Mouse (Mus musculus) liver, embryonic 11.5 days (tissue): ENCODE results near the gene Zfp324. TPM values are rescaled to one million over a fixed set of nuclear protein-coding genes. Genes with fewer than 3 reads are reported as not detected.
A peak's percentile ranks its signal among the peaks of the same experiment; 100 is the strongest.

Experiments used
- ATAC-seq: fragments of 200-750 bp; cut with Nextera tagmentation; replicated peaks from 2 replicates; pipeline ENCODE4 v1.8.0; 2017; ENCODE audit warnings: moderate number of reproducible peaks, mild to moderate bottlenecking, moderate TSS enrichment, moderate library complexity; ENCODE audit not compliant: low FRiP score
- DNase-seq: peaks from one replicate; pipeline ENCODE4 v3.0.0-alpha.2; 2017; ENCODE audit warnings: low spot score
- H3K27ac ChIP-seq: fragments of 300-500 bp; sonication (generic); 2 replicates; pipeline ENCODE4 v1.5.1; 2014; ENCODE audit warnings: mild to moderate bottlenecking, low read depth, low read length, control low read depth
- H3K27me3 ChIP-seq: fragments of 300-500 bp; sonication (generic); replicated peaks from 2 replicates; pipeline ENCODE4 v1.6.1; 2014; ENCODE audit warnings: low read length, mixed read lengths; ENCODE audit not compliant: control insufficient read depth, insufficient read depth
- H3K36me3 ChIP-seq: fragments of 300-500 bp; sonication (generic); 2 replicates; pipeline ENCODE4 v1.6.1; 2014; ENCODE audit warnings: mild to moderate bottlenecking, low read length, moderate library complexity, mixed read lengths; ENCODE audit not compliant: control insufficient read depth, insufficient read depth
- H3K4me1 ChIP-seq: fragments of 300-500 bp; sonication (generic); replicated peaks from 2 replicates; pipeline ENCODE4 v1.6.1; 2014; ENCODE audit warnings: low read length, mixed read lengths; ENCODE audit not compliant: control insufficient read depth, insufficient read depth
- H3K4me2 ChIP-seq: fragments of 300-500 bp; sonication (generic); 2 replicates; pipeline ENCODE4 v1.6.1; 2014; ENCODE audit warnings: mild to moderate bottlenecking, control low read depth, moderate library complexity
- H3K4me3 ChIP-seq: fragments of 300-500 bp; sonication (generic); 2 replicates; pipeline ENCODE4 v1.5.1; 2014; ENCODE audit warnings: low read depth, low read length, control low read depth
- H3K9ac ChIP-seq: fragments of 300-500 bp; sonication (generic); 2 replicates; pipeline ENCODE4 v1.6.1; 2014; ENCODE audit warnings: low read depth, low read length, control low read depth
- H3K9me3 ChIP-seq: fragments of 300-500 bp; sonication (generic); 2 replicates; pipeline ENCODE4 v1.6.1; 2016; ENCODE audit warnings: low read length, inconsistent platforms, mixed read lengths; ENCODE audit not compliant: control insufficient read depth
- WGBS: fragments of 180-500 bp; shearing (Covaris S2); extraction: QIAGEN DNeasy Blood & Tissue Kit; methylation state at CpG from one replicate; pipeline ENCODE4 v1.1.7; 2014; 5-methylcytosine and 5-hydroxymethylcytosine counted together
- polyA plus RNA-seq: library from polyadenylated mRNA; unstranded; fragments of >200 nt; fragmentation: Nextera tagmentation; extraction: Ambion mirVana; gene quantifications from 2 replicates; pipeline ENCODE4 v1.2.1, GENCODE M21; 2014

Gene Zfp324
- polyA plus RNA-seq, 1 experiment from 2014 or later, result 6.6 TPM

GRCm38 (mm10) chr7:12957511-12957910 is 8.1 kb upstream of the Zfp324 start:
- ATAC-seq (no peak), DNase-seq (no peak)
- 68% methylated on average over 5 of the region's 5 CpGs for WGBS
- Histone ChIP-seq H3K9ac (no peak overlapping the region), H3K4me1 (peaks cover 3% of the 10 kb centered on the region; the same call in 1 of the 2 replicates), H3K27me3 (no peaks in the 10 kb centered on the region), H3K4me2 (no peak overlapping the region), H3K9me3 (no peaks in the 10 kb centered on the region), H3K4me3 (no peak overlapping the region), H3K27ac (no peak overlapping the region), H3K36me3 (no peaks in the 10 kb centered on the region)

GRCm38 (mm10) chr7:12958948-12959347 is 6.7 kb upstream of the Zfp324 start:
- H3K4me1 ChIP-seq, result peaks cover 3% of the 10 kb centered on the region; the same call in 1 of the 2 replicates
- no peak overlapping the region for H3K4me2 ChIP-seq
- H3K4me3 ChIP-seq, result no peak overlapping the region
- DNase-seq (no peak), ATAC-seq (no peak)
- no peaks in the 10 kb centered on the region for H3K27me3 ChIP-seq
- no peak overlapping the region; the same call in 1 of the 2 replicates for H3K9ac ChIP-seq
- H3K36me3 ChIP-seq, result no peaks in the 10 kb centered on the region
- H3K27ac ChIP-seq, result no peak overlapping the region
- WGBS, result 74% methylated on average over 4 of the region's 4 CpGs
- H3K9me3 ChIP-seq, result no peaks in the 10 kb centered on the region

- Histone ChIP-seq H3K9ac (no peak overlapping the region), H3K36me3 (no peaks in the 10 kb centered on the region), H3K4me3 (no peak overlapping the region), H3K4me2 (no peak overlapping the region), H3K9me3 (no peaks in the 10 kb centered on the region), H3K27ac (no peak overlapping the region), H3K4me1 (peaks cover 4% of the 10 kb centered on the region), H3K27me3 (no peaks in the 10 kb centered on the region)
- ATAC-seq (no peak), DNase-seq (no peak)
- 34% methylated on average over 4 of the region's 4 CpGs for WGBS
These were observed 5.9 kb upstream of the Zfp324 start for GRCm38 (mm10) chr7:12959718-12960117.

DNA sequence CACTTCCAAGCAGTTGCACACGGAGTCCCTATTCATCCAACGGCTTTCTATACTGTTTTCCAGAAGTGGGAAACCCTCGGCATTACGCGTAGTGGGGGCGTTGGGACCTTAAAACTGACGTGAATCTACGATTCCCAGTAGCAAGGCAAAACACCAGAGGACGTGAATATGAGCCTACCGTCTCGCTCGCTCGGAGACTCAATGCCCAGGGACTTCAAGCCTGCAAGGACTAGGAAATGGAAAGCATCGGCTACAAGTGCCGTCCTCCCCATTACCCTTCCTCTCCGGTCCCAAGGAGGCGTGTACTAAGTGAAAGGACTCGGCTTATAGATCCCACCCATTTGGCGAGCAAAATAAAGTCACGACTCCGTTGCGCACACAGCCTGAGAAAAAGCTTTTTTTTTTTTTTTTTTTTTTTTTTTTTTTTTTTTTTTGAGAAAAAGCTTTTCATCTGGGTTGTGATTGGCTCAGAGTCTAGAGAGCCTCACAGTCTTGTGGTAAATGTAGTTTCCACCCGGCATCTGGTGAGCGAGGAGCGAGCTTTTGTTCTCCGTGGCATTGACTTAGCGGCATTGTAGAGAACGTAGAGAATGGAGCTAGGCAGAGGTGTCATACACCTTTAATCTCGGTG is 4.0 kb upstream of the Zfp324 start:
- H3K4me3 ChIP-seq, result peak overlapping the region; percentile 62
- 3% methylated on average over 29 of the region's 29 CpGs for WGBS
- peak; percentile 35 for ATAC-seq
- no peaks in the 10 kb centered on the region for H3K9me3 ChIP-seq
- peak overlapping the region; percentile 72 for H3K9ac ChIP-seq
- H3K36me3 ChIP-seq, result no peaks in the 10 kb centered on the region
- H3K27ac ChIP-seq, result peak overlapping the region; percentile 56
- peak; percentile 68 for DNase-seq
- H3K4me1 ChIP-seq, result peaks cover 11% of the 10 kb centered on the region
- no peaks in the 10 kb centered on the region for H3K27me3 ChIP-seq
- peak overlapping the region; percentile 76 for H3K4me2 ChIP-seq

DNA sequence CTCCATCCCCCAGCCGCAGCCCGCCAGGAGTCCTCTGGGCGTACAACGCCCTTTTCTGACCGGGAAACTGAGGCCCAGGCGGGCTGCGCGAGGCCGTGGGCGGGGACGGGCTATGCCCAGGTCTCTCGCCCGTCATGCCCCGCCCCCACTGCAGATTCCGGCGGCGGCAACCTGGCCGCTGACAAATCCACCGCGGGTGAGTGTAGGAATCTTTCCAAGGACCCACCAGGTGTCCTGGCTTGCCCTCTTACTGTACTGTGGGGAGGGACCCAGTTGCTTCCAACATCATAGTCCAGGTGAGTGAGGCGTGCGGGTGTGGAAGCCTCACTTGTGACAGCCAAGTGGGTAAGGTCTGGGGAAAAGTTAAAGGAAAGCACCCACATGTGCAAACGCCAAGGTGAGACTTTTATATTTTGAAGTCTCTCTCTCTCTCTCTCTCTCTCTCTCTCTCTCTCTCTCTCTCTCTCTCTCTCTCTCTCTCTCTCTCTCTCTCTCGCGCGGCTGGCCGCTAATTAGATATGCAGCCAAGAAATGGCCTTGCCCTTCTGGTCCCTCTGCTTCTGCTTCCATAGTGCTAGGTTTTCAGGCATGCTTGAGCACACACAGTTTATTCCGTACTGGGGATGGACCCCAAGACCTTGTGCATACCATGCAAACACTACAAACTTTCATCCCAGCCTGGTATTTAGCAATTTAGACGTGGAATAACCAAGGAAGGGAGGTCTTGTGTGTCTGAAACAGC is 637 bp downstream of the Zfp324 start:
- under 1% methylated on average over 29 of the region's 29 CpGs for WGBS

DNA sequence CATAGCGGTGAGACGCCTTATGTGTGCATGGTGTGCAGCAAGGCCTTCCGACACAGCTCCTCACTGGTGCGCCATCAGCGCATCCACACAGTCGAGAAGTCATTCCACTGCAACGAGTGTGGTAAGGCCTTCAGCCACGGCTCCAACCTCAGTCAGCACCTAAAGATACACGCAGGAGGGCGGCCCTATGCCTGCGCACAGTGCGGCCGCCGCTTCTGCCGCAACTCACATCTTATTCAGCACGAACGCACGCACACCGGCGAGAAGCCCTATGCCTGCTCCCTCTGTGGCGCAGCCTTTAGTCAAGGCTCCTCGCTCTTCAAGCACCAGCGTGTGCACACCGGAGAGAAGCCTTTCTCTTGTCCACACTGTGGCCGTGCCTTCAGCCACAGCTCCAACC is 5.3 kb downstream of the Zfp324 start:
- Histone ChIP-seq H3K9me3 (no peaks in the 10 kb centered on the region), H3K27ac (no peak overlapping the region), H3K4me3 (no peak overlapping the region), H3K4me2 (no peak overlapping the region), H3K36me3 (peaks cover 20% of the 10 kb centered on the region), H3K4me1 (no peaks in the 10 kb centered on the region; the same call in 1 of the 2 replicates), H3K9ac (no peak overlapping the region), H3K27me3 (no peaks in the 10 kb centered on the region)
- ATAC-seq, result no peak
- DNase-seq, result no peak
- 93% methylated on average over 25 of the region's 25 CpGs for WGBS

More for the DNA sequence above, 637 bp downstream of the Zfp324 start:
- H3K27me3 ChIP-seq, result no peaks in the 10 kb centered on the region
- H3K9me3 ChIP-seq, result no peaks in the 10 kb centered on the region
- DNase-seq, result no peak
- peak overlapping the region; percentile 91 for H3K27ac ChIP-seq
- peak overlapping the region; percentile 91 for H3K9ac ChIP-seq
- H3K4me2 ChIP-seq, result peak overlapping the region; percentile 97
- peaks cover 10% of the 10 kb centered on the region for H3K4me1 ChIP-seq
- H3K4me3 ChIP-seq, result peak overlapping the region; percentile 88
- ATAC-seq, result peak; percentile 81
- peaks cover 15% of the 10 kb centered on the region for H3K36me3 ChIP-seq

DNA sequence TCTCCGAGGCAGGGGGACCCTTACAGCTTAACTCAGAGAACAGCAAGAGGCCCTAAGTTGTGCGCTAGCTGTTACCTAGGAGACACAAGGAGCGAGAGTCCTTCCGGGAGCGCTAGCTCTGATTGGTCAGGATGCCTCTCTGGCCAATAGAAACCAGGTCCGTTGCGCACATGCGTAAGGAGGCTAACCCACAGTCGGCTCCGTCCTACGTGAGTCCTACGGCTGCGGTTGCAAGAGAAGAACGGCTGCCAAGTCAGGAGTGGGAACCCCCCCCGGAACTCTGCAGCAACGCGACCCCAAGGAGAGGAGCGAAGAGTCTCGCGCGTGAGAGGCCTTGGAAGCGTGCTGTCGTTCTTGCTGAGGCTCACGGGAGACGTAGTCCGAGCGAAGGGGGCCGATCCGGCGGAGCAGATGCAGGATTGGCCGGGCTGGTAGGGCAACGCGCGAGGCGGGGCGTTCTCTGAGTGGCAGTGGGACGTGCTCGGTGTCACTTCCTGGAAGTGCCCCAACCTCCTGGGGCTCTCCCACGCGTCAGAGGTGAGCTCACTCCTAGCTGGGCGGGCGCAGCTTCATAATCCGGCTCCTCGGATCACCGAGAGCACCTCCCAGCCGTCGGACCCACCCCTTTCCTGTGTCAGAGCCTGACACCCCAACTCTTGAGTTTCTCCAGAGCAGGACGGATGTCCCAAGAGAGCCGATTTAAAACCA is 12.2 kb downstream of the Zfp324 start, which contains the start of gene Zfp446:
Zfp446 (plus strand) TSS at position 167 of the 708 bp plus-strand sequence.
- peak; percentile 100 for ATAC-seq
- under 1% methylated on average over 49 of the region's 49 CpGs for WGBS
- Histone ChIP-seq H3K4me2 (peak within 1 kb of the TSS; percentile 94), H3K36me3 (no peaks in the 10 kb centered on the region), H3K27me3 (no peaks in the 10 kb centered on the region), H3K9ac (peak within 1 kb of the TSS; percentile 67), H3K4me1 (peaks cover 18% of the 10 kb centered on the region), H3K27ac (peak within 1 kb of the TSS; percentile 84), H3K4me3 (peak within 1 kb of the TSS; percentile 62), H3K9me3 (no peaks in the 10 kb centered on the region)
- peak; percentile 99 for DNase-seq

- Histone ChIP-seq H3K4me3 (peak overlapping the region; percentile 62), H3K27ac (peak overlapping the region; percentile 84), H3K27me3 (no peaks in the 10 kb centered on the region), H3K4me2 (peak overlapping the region; percentile 94), H3K9ac (peak overlapping the region; percentile 67), H3K4me1 (peaks cover 18% of the 10 kb centered on the region), H3K9me3 (no peaks in the 10 kb centered on the region), H3K36me3 (no peaks in the 10 kb centered on the region)
- no peak for ATAC-seq
- DNase-seq, result no peak
- WGBS, result 74% methylated on average over 18 of the region's 18 CpGs
These were observed 13.5 kb downstream of the Zfp324 start for GRCm38 (mm10) chr7:12978931-12979722.
